Mouse (Mus musculus): ENCODE results near the gene Hpd. TPM values are rescaled to one million over a fixed set of nuclear protein-coding genes. Genes with fewer than 3 reads are reported as not detected.
"Not testable (repeated sequence)": the region's sequence is repeated elsewhere in the genome, so short reads cannot be mapped to it uniquely, and the experiment has no call there.

Gene Hpd
- polyA plus RNA-seq, 1 experiment from 2014 or later, result not detected

GRCm38 (mm10) chr5:123200816-123201522 is 18.4 kb upstream of the Hpd start:
- not testable (repeated sequence) for H3K4me3 ChIP-seq; H3K4me1 ChIP-seq; H3K9me3 ChIP-seq (replicated peaks); H3K27me3 ChIP-seq (ENCODE audit: low read depth, poor library complexity, severe bottlenecking); DNase-seq (ENCODE audit: low spot score); H3K27ac ChIP-seq (replicated peaks); H3K36me3 ChIP-seq
- WGBS, result 90% methylated on average over 6 of the region's 7 CpGs

GRCm38 (mm10) chr5:123198523-123198922 is 16.0 kb upstream of the Hpd start:
- no peak for DNase-seq (ENCODE audit: low spot score)

GRCm38 (mm10) chr5:123196746-123197145 is 14.2 kb upstream of the Hpd start:
- H3K27ac ChIP-seq (replicated peaks), result no peak overlapping the region
- WGBS, result 82% methylated on average over 4 of the region's 4 CpGs

More at GRCm38 (mm10) chr5:123198523-123198922, 16.0 kb upstream of the Hpd start:
- H3K9me3 ChIP-seq (replicated peaks), result no peaks in the 10 kb centered on the region
- H3K27me3 ChIP-seq (ENCODE audit: low read depth, poor library complexity, severe bottlenecking), result no peaks in the 10 kb centered on the region
- no peak overlapping the region for H3K27ac ChIP-seq (replicated peaks)
- no peak overlapping the region for H3K4me3 ChIP-seq
- H3K4me1 ChIP-seq, result no peaks in the 10 kb centered on the region
- no peaks in the 10 kb centered on the region for H3K36me3 ChIP-seq
- WGBS, result 88% methylated on average over 4 of the region's 4 CpGs

GRCm38 (mm10) chr5:123195500-123196000 is 13.0 kb upstream of the Hpd start:
- peaks cover 4% of the 10 kb centered on the region for H3K4me1 ChIP-seq
- DNase-seq (ENCODE audit: low spot score), result no peak
- H3K9me3 ChIP-seq (replicated peaks), result no peaks in the 10 kb centered on the region
- no peaks in the 10 kb centered on the region for H3K36me3 ChIP-seq
- H3K27ac ChIP-seq (replicated peaks), result no peak overlapping the region
- H3K4me3 ChIP-seq, result no peak overlapping the region
- H3K27me3 ChIP-seq (ENCODE audit: low read depth, poor library complexity, severe bottlenecking), result no peaks in the 10 kb centered on the region
- 91% methylated on average over 16 of the region's 16 CpGs for WGBS

More at GRCm38 (mm10) chr5:123196746-123197145, 14.2 kb upstream of the Hpd start:
- H3K4me1 ChIP-seq, result peaks cover 4% of the 10 kb centered on the region
- H3K4me3 ChIP-seq, result no peak overlapping the region
- DNase-seq (ENCODE audit: low spot score), result no peak
- H3K27me3 ChIP-seq (ENCODE audit: low read depth, poor library complexity, severe bottlenecking), result no peaks in the 10 kb centered on the region
- H3K9me3 ChIP-seq (replicated peaks), result no peaks in the 10 kb centered on the region
- H3K36me3 ChIP-seq, result no peaks in the 10 kb centered on the region

GRCm38 (mm10) chr5:123194856-123195255 is 12.3 kb upstream of the Hpd start:
- H3K9me3 ChIP-seq (replicated peaks), result no peaks in the 10 kb centered on the region
- WGBS, result 93% methylated on average over 6 of the region's 6 CpGs
- DNase-seq (ENCODE audit: low spot score), result no peak

GRCm38 (mm10) chr5:123193436-123193835 is 10.9 kb upstream of the Hpd start:
- Histone ChIP-seq H3K4me3 (no peak overlapping the region), H3K4me1 (peaks cover 4% of the 10 kb centered on the region), H3K9me3 (replicated peaks) (no peaks in the 10 kb centered on the region), H3K27ac (replicated peaks) (no peak overlapping the region), H3K27me3 (ENCODE audit: low read depth, poor library complexity, severe bottlenecking) (no peaks in the 10 kb centered on the region), H3K36me3 (no peaks in the 10 kb centered on the region)
- WGBS, result 85% methylated on average over 5 of the region's 5 CpGs
- DNase-seq (ENCODE audit: low spot score), result no peak

More at GRCm38 (mm10) chr5:123194856-123195255, 12.3 kb upstream of the Hpd start:
- Histone ChIP-seq H3K27me3 (ENCODE audit: low read depth, poor library complexity, severe bottlenecking) (no peaks in the 10 kb centered on the region), H3K27ac (replicated peaks) (no peak overlapping the region), H3K4me1 (peaks cover 4% of the 10 kb centered on the region), H3K36me3 (no peaks in the 10 kb centered on the region), H3K4me3 (no peak overlapping the region)

- Histone ChIP-seq H3K4me1 (peaks cover 4% of the 10 kb centered on the region), H3K4me3 (no peak overlapping the region), H3K27me3 (ENCODE audit: low read depth, poor library complexity, severe bottlenecking) (no peaks in the 10 kb centered on the region), H3K9me3 (replicated peaks) (no peaks in the 10 kb centered on the region), H3K27ac (replicated peaks) (no peak overlapping the region), H3K36me3 (no peaks in the 10 kb centered on the region)
- 58% methylated on average over 9 of the region's 9 CpGs for WGBS
- DNase-seq (ENCODE audit: low spot score), result no peak
Observed at GRCm38 (mm10) chr5:123192606-123193150, 10.2 kb upstream of the Hpd start.

GRCm38 (mm10) chr5:123191427-123191826 is 8.9 kb upstream of the Hpd start:
- DNase-seq (ENCODE audit: low spot score), result no peak
- Histone ChIP-seq H3K9me3 (replicated peaks) (no peaks in the 10 kb centered on the region), H3K4me1 (peaks cover 4% of the 10 kb centered on the region), H3K27me3 (ENCODE audit: low read depth, poor library complexity, severe bottlenecking) (no peaks in the 10 kb centered on the region), H3K36me3 (no peaks in the 10 kb centered on the region), H3K4me3 (no peak overlapping the region), H3K27ac (replicated peaks) (no peak overlapping the region)
- WGBS, result 87% methylated on average over 6 of the region's 6 CpGs

GRCm38 (mm10) chr5:123190912-123191311 is 8.4 kb upstream of the Hpd start:
- H3K36me3 ChIP-seq, result no peaks in the 10 kb centered on the region
- H3K4me3 ChIP-seq, result no peak overlapping the region
- 86% methylated on average over 3 of the region's 3 CpGs for WGBS
- no peaks in the 10 kb centered on the region for H3K9me3 ChIP-seq (replicated peaks)
- H3K27me3 ChIP-seq (ENCODE audit: low read depth, poor library complexity, severe bottlenecking), result no peaks in the 10 kb centered on the region
- no peak for DNase-seq (ENCODE audit: low spot score)
- H3K4me1 ChIP-seq, result peaks cover 4% of the 10 kb centered on the region
- no peak overlapping the region for H3K27ac ChIP-seq (replicated peaks)

GRCm38 (mm10) chr5:123187306-123187705 is 4.8 kb upstream of the Hpd start:
- Histone ChIP-seq H3K36me3 (no peaks in the 10 kb centered on the region), H3K27ac (replicated peaks) (no peak overlapping the region), H3K4me1 (no peaks in the 10 kb centered on the region), H3K27me3 (ENCODE audit: low read depth, poor library complexity, severe bottlenecking) (no peaks in the 10 kb centered on the region), H3K9me3 (replicated peaks) (no peaks in the 10 kb centered on the region), H3K4me3 (no peak overlapping the region)
- WGBS, result 91% methylated on average over 3 of the region's 3 CpGs
- DNase-seq (ENCODE audit: low spot score), result no peak

- H3K36me3 ChIP-seq, result no peaks in the 10 kb centered on the region
- whole genome bisulfite sequencing, result 90% methylated on average over 6 of the region's 6 CpGs
Observed at GRCm38 (mm10) chr5:123185966-123186365, 3.4 kb upstream of the Hpd start.

GRCm38 (mm10) chr5:123181536-123181935 is 991 bp downstream of the Hpd start:
- no peak for DNase-seq (ENCODE audit: low spot score)
- Histone ChIP-seq H3K9me3 (replicated peaks) (peaks cover 9% of the 10 kb centered on the region; the same call in 1 of the 2 replicates), H3K27ac (replicated peaks) (no peak overlapping the region), H3K27me3 (ENCODE audit: low read depth, poor library complexity, severe bottlenecking) (no peaks in the 10 kb centered on the region), H3K4me3 (no peak overlapping the region), H3K36me3 (no peaks in the 10 kb centered on the region), H3K4me1 (no peaks in the 10 kb centered on the region)
- WGBS, result 78% methylated on average over 6 of the region's 6 CpGs

More at GRCm38 (mm10) chr5:123185966-123186365, 3.4 kb upstream of the Hpd start:
- H3K4me1 ChIP-seq, result no peaks in the 10 kb centered on the region
- no peaks in the 10 kb centered on the region for H3K27me3 ChIP-seq (ENCODE audit: low read depth, poor library complexity, severe bottlenecking)
- H3K27ac ChIP-seq (replicated peaks), result no peak overlapping the region
- H3K4me3 ChIP-seq, result no peak overlapping the region
- DNase-seq (ENCODE audit: low spot score), result no peak
- H3K9me3 ChIP-seq (replicated peaks), result no peaks in the 10 kb centered on the region

GRCm38 (mm10) chr5:123180390-123180789 is 2.1 kb downstream of the Hpd start:
- no peaks in the 10 kb centered on the region for H3K4me1 ChIP-seq
- H3K4me3 ChIP-seq, result no peak overlapping the region
- no peak for DNase-seq (ENCODE audit: low spot score)
- H3K36me3 ChIP-seq, result no peaks in the 10 kb centered on the region
- peaks cover 9% of the 10 kb centered on the region; the same call in 1 of the 2 replicates for H3K9me3 ChIP-seq (replicated peaks)
- H3K27ac ChIP-seq (replicated peaks), result no peak overlapping the region
- no peaks in the 10 kb centered on the region for H3K27me3 ChIP-seq (ENCODE audit: low read depth, poor library complexity, severe bottlenecking)
- WGBS, result 94% methylated on average over 15 of the region's 15 CpGs
